Mouse (Mus musculus) myocyte (in vitro differentiated cells): ENCODE measurements around the gene Abhd8.

Experiments
- CEBPB ChIP-seq: IDR thresholded peaks from 2 replicates; pipeline ENCODE4 v1.6.1; 2011; ENCODE audit warnings: mild to moderate bottlenecking, moderate library complexity; ENCODE audit not compliant: poor library complexity, insufficient read depth, severe bottlenecking
- E2F4 ChIP-seq: IDR thresholded peaks from one replicate; pipeline ENCODE4 v1.6.1; 2011; ENCODE audit warnings: mild to moderate bottlenecking, control low read depth, moderate library complexity; ENCODE audit not compliant: insufficient read depth
- MAX ChIP-seq: IDR thresholded peaks from one replicate; pipeline ENCODE4 v1.6.1; 2011; ENCODE audit warnings: low read depth, mild to moderate bottlenecking, control low read depth
- MYOD1 ChIP-seq, 3 experiments: IDR thresholded peaks; one replicate each; pipeline ENCODE4 v1.6.1; 2011; ENCODE audit warnings: control low read depth in 2 of 3, low read depth in 2 of 3, mild to moderate bottlenecking in 2 of 3, moderate library complexity in 1 of 3; ENCODE audit not compliant: insufficient read length in 2 of 3, control insufficient read depth in 1 of 3
- MYOG ChIP-seq, 3 experiments: IDR thresholded peaks; one replicate each; pipeline ENCODE4 v1.6.1; 2011; ENCODE audit warnings: control low read depth in 2 of 3, low read depth in 2 of 3, mild to moderate bottlenecking in 2 of 3; ENCODE audit not compliant: insufficient read length in 2 of 3, control insufficient read depth in 1 of 3, insufficient read depth in 1 of 3
- POLR2A ChIP-seq: IDR thresholded peaks from one replicate; pipeline ENCODE4 v1.6.1; 2011; ENCODE audit warnings: low read depth, mild to moderate bottlenecking, control low read depth, moderate library complexity; ENCODE audit not compliant: insufficient read length
- POLR2AphosphoS2 ChIP-seq: IDR thresholded peaks from one replicate; pipeline ENCODE4 v1.6.1; 2011; ENCODE audit warnings: low read depth, control low read depth; ENCODE audit not compliant: insufficient read length
- SRF ChIP-seq: IDR thresholded peaks from one replicate; pipeline ENCODE4 v1.6.1; 2011; ENCODE audit warnings: low read depth; ENCODE audit not compliant: control insufficient read depth, insufficient read length
- TCF3 ChIP-seq: IDR thresholded peaks from one replicate; pipeline ENCODE4 v1.6.1; 2011; ENCODE audit warnings: low read depth, control low read depth; ENCODE audit not compliant: insufficient read length
- USF1 ChIP-seq: IDR thresholded peaks from one replicate; pipeline ENCODE4 v1.6.1; 2011; ENCODE audit warnings: low read depth, mild to moderate bottlenecking, control low read depth, moderate library complexity

DNA sequence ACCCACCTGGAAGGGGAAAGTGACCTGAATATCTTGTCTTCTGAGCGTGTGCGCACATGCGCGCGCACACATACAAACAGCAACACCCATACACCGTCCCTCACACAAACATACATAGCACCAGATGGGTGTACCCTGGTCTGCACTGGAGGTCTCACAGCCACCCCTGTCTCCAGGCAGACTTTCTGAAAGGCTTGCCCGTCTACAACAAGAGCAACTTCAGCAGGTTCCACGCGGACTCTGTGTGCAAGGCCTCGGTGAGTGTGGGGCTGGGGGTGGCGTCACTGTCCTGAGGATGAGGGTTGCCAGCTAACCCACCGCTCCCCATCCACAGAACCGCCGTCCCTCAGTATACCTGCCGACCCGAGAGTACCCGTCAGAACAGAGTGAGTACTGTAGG is 8.4 kb upstream of the Abhd8 start:
- TF ChIP-seq POLR2A (no peak), POLR2AphosphoS2 (no peak), SRF (no peak), E2F4 (no peak), MYOD1 (IDR thresholded peaks at IDR 0.05; ENCODE audit: control insufficient read depth in 1 of 3, insufficient read length in 2 of 3, low read depth in 2 of 3) (no peak), MYOG (IDR thresholded peaks at IDR 0.05; ENCODE audit: control insufficient read depth in 1 of 3, insufficient read depth in 1 of 3, insufficient read length in 2 of 3, low read depth in 2 of 3) (no peak), USF1 (no peak), TCF3 (no peak), MAX (no peak), CEBPB (no peak)
